In the genomic region with DNA sequence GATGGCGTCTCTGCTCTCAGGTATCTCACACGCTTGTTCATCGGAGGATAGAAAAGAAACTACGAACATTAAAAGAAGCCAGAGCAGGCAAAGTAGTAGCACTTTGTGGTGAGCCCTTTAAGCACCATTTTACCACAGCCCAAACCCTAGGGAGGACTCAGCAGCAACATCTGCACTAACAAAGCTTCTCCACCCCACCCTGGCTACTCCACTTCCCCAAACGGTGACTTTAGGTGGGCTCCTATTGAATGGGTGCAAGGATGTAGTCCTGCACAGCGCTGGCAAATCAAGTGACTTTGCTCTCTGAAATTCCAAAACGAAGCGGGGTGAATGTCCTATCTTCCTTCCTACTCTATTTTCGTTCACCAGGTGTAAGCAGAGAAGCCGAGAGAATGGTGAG, we compare ENCODE assay signal across 21 mouse cellular contexts.
DNase-seq lines count a peak whose midpoint lies in the region; ATAC-seq and TF ChIP-seq lines count a peak whose summit lies in the region.
"Had no signal": no experiment of that assay in that cellular context is flagged by ENCODE, and none has a peak within 500 bp of the region (broad histone marks: within the 10 kb centered on the region; RNA-seq: fewer than 3 reads in every experiment).

No protein-coding gene starts in this region.

- WGBS in heart, embryonic 16.5 days: 54% methylated on average over 10 of the region's 10 CpGs
- 86% methylated on average over 10 of the region's 10 CpGs for WGBS in limb, embryonic 13.5 days
- 14% methylated on average over 10 of the region's 10 CpGs for WGBS in thymus, adult 2 months

- no peaks in the 10 kb centered on the region for H3K9me3 ChIP-seq in heart, embryonic 16.5 days (replicated peaks; ENCODE audit: control insufficient read depth, low read length)
- H3K9me3 ChIP-seq in limb, embryonic 13.5 days: no peaks in the 10 kb centered on the region
- H3K9me3 ChIP-seq: embryonic facial prominence, embryonic 12.5 days; limb, embryonic 15.5 days; liver, embryonic 15.5 days; midbrain, embryonic 10.5 days; neural tube, embryonic 12.5 days had no signal

- TF ChIP-seq CTCF in thymus, adult 2 months (IDR thresholded peaks at IDR 0.05; ENCODE audit: borderline replicate concordance, control insufficient read depth, extremely low read depth, insufficient read depth, low read length, poor library complexity): no peak

- ATAC-seq in heart, embryonic 16.5 days (replicated peaks; ENCODE audit: extremely low read depth, insufficient read depth, low FRiP score): peak; percentile 33; the same call in 1 of the 2 replicates
- no peak for ATAC-seq in limb, embryonic 13.5 days (ENCODE audit: low FRiP score, low read depth)
- ATAC-seq: CD4-positive, CD25-positive, alpha-beta regulatory T cell, adult 4 months; forebrain, embryonic 14.5 days; inflammation-experienced regulatory T-cells, adult 6 months; Patski had no signal

- no peaks in the 10 kb centered on the region for H3K27me3 ChIP-seq in heart, embryonic 16.5 days (ENCODE audit: control insufficient read depth, insufficient read depth, low read length)
- no peaks in the 10 kb centered on the region for H3K27me3 ChIP-seq in limb, embryonic 13.5 days
- H3K27me3 ChIP-seq in thymus, adult 2 months (ENCODE audit: control insufficient read depth, insufficient read depth, low read length): no peaks in the 10 kb centered on the region
- H3K27me3 ChIP-seq: embryonic facial prominence, embryonic 12.5 days; limb, embryonic 15.5 days; liver, embryonic 15.5 days; neural tube, embryonic 12.5 days had no signal

- DNase-seq in heart, adult 11 months: peak; percentile 16
- DNase-seq in heart, adult 9 months (ENCODE audit: low spot score in 2 of 2): no peak
- DNase-seq in heart, postnatal 14 days: no peak
- DNase-seq in thymus, adult 2 months: peak; percentile 61
- no peak for DNase-seq in urinary bladder, postnatal 10 days (ENCODE audit: low spot score)
- no peak for DNase-seq in layer of hippocampus, postnatal 25 days (ENCODE audit: extremely low spot score in 1 of 2, low spot score in 1 of 2)
- DNase-seq: adrenal gland, postnatal 10 days; cerebellum, adult 9-11 months; gastrocnemius, postnatal 25 days had no signal

- H3K4me2 ChIP-seq in heart, embryonic 16.5 days (ENCODE audit: low read depth, low read length): peak overlapping the region; percentile 47
- H3K4me2 ChIP-seq in limb, embryonic 13.5 days (replicated peaks): no peak overlapping the region
- H3K4me2 ChIP-seq: embryonic facial prominence, embryonic 12.5 days; limb, embryonic 15.5 days; liver, embryonic 15.5 days; neural tube, embryonic 12.5 days had no signal

- H3K27ac ChIP-seq in heart, embryonic 16.5 days (ENCODE audit: low read length): peak overlapping the region; percentile 20; the same call in 1 of the 2 replicates
- H3K27ac ChIP-seq in limb, embryonic 13.5 days: 0 out of 2 replicates have a peak overlapping the region, but pooled peaks have one; percentile 72
- peak overlapping the region; percentile 99 for H3K27ac ChIP-seq in thymus, adult 2 months (ENCODE audit: control insufficient read depth, insufficient read depth, low read length)
- H3K27ac ChIP-seq: limb, embryonic 15.5 days; liver, embryonic 15.5 days; macrophage; neural tube, embryonic 12.5 days had no signal

- no peak for TF ChIP-seq POLR2A in thymus, adult 2 months (IDR thresholded peaks at IDR 0.05; ENCODE audit: control insufficient read depth, extremely low read depth, insufficient read depth, low read length, poor library complexity)

- H3K36me3 ChIP-seq in heart, embryonic 16.5 days (ENCODE audit: control insufficient read depth, insufficient read depth): no peaks in the 10 kb centered on the region
- no peaks in the 10 kb centered on the region for H3K36me3 ChIP-seq in limb, embryonic 13.5 days
- H3K36me3 ChIP-seq in thymus, adult 2 months (ENCODE audit: control insufficient read depth, insufficient read depth, low read length): no peaks in the 10 kb centered on the region
- H3K36me3 ChIP-seq: embryonic facial prominence, embryonic 12.5 days; limb, embryonic 15.5 days; liver, embryonic 15.5 days; midbrain, embryonic 10.5 days; neural tube, embryonic 12.5 days had no signal

- H3K4me3 ChIP-seq in heart, embryonic 16.5 days (ENCODE audit: low read length): no peak overlapping the region
- no peak overlapping the region for H3K4me3 ChIP-seq in limb, embryonic 13.5 days
- H3K4me3 ChIP-seq in thymus, adult 2 months (ENCODE audit: control insufficient read depth, insufficient read depth, low read length): peak overlapping the region; percentile 38
- H3K4me3 ChIP-seq: embryonic facial prominence, embryonic 12.5 days; limb, embryonic 15.5 days; liver, embryonic 15.5 days; midbrain, embryonic 10.5 days; neural tube, embryonic 12.5 days had no signal

- H3K4me1 ChIP-seq in heart, embryonic 16.5 days (ENCODE audit: control insufficient read depth, insufficient read depth, low read length): peaks cover 10% of the 10 kb centered on the region
- peaks cover 19% of the 10 kb centered on the region for H3K4me1 ChIP-seq in limb, embryonic 13.5 days
- H3K4me1 ChIP-seq in thymus, adult 2 months (replicated peaks; ENCODE audit: control insufficient read depth, insufficient read depth, low read length): peaks cover 27% of the 10 kb centered on the region
- H3K4me1 ChIP-seq: embryonic facial prominence, embryonic 12.5 days had no signal

- no peak overlapping the region for H3K9ac ChIP-seq in heart, embryonic 16.5 days (ENCODE audit: low read length)
- H3K9ac ChIP-seq in limb, embryonic 13.5 days: no peak overlapping the region
- H3K9ac ChIP-seq: embryonic facial prominence, embryonic 12.5 days; limb, embryonic 15.5 days; liver, embryonic 15.5 days; neural tube, embryonic 12.5 days had no signal

- intact Hi-C loops in heart, postnatal 14 days (cut with DNase I): no loop called here

Comparison
In these comparisons a context has a peak if more than half of its experiments do, and no peak if none do; other contexts are left out.
1. DNase-seq: peak in heart, adult 11 months (single experiment) and thymus, adult 2 months (single experiment); none in heart, adult 9 months (0 of 2), heart, postnatal 14 days (0 of 2), urinary bladder, postnatal 10 days (single experiment) and layer of hippocampus, postnatal 25 days (0 of 2).
2. H3K27ac ChIP-seq: peak in every context shown above with its lines; median percentile 99 in thymus, adult 2 months; 72 in limb, embryonic 13.5 days; 20 in heart, embryonic 16.5 days.